8 mouse cellular contexts compared by ENCODE assay signal in genomic region chr2:173306734-173307525, GRCm38 (mm10). TPM values are rescaled to one million over a fixed set of nuclear protein-coding genes. Genes with fewer than 3 reads are reported as not detected.
A peak's percentile ranks its signal among the peaks of the same experiment; 100 is the strongest.
DNase-seq lines count a peak whose midpoint lies in the region; ATAC-seq and TF ChIP-seq lines count a peak whose summit lies in the region.

No protein-coding gene starts in this region.

- no peak overlapping the region for H3K4me3 ChIP-seq in layer of hippocampus, adult 2 months

- peak; percentile 26 for DNase-seq in cerebellum, adult 11 months
- peak; percentile 89 for DNase-seq in frontal cortex, postnatal 10 days (ENCODE audit: low spot score in 2 of 2)
- DNase-seq in heart, postnatal 4 days, result peak; percentile 91
- DNase-seq in layer of hippocampus, adult 2 months (ENCODE audit: low spot score in 2 of 2), result peak; percentile 85 to 89
- peak; percentile 57 for DNase-seq in lung, postnatal 36 days
- DNase-seq in right cerebral cortex, postnatal 10 days (ENCODE audit: low spot score in 2 of 2), result peak; percentile 94 to 95
- DNase-seq in embryo, embryonic 11 days, result no peak

- H3K27ac ChIP-seq in layer of hippocampus, adult 2 months, result 0 out of 2 replicates have a peak overlapping the region, but pooled peaks have one; percentile 7

- ATAC-seq in CD4-positive, CD25-positive, alpha-beta regulatory T cell, adult 4 months, result peak; percentile 62

- no peak for TF ChIP-seq CTCF in layer of hippocampus, adult 2 months (conservative IDR thresholded peaks at IDR 0.05)

RNA-seq across cellular contexts. Expression of gene Pmepa1, which starts 30.6 kb away (rescaled TPM):
- polyA plus RNA-seq in CD4-positive, CD25-positive, alpha-beta regulatory T cell, adult 4 months (2017; shearing (Covaris generic)), result 10 to 100 TPM; 10.4 to 12.7 TPM
- total RNA-seq in heart, postnatal 4 days (2021), result 10 to 100 TPM; 53.5 to 57.3 TPM
- 10 to 100 TPM; 20.4 to 24.0 TPM for total RNA-seq in layer of hippocampus, adult 2 months (2021)
